Mouse (Mus musculus): ENCODE results near the gene Tsga10. TPM values are rescaled to one million over a fixed set of nuclear protein-coding genes. Genes with fewer than 3 reads are reported as not detected.

Tsga10 gene
- polyA plus RNA-seq, 1 experiment = 0.10 TPM

DNA sequence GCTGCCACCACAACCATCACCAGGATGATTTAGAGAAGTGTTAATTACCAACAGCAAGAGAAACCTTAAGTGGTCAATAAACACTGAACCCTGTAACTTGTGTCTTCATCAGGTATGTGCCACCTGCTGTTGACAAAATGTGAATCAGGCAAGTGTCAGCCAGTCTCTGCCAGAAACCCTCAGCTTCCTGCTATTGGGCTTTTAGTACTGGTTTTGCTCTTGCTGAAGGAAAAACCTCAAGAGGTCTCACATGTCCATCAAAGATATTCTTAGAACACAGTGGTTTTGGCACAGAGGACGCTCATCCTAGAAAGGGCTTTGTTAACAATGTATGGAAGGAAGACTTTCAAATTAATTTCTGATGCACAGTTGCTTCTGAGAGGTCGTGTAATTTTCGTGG lies 66.7 kb downstream of the Tsga10 start:
- Histone ChIP-seq H3K27ac (ENCODE audit: insufficient read depth, low read depth, low read length) (no peak overlapping the region), H3K4me1 (ENCODE audit: control insufficient read depth, insufficient read depth, insufficient read length, low read length) (no peaks in the 10 kb centered on the region), H3K36me3 (ENCODE audit: control insufficient read depth, insufficient read depth, low read length) (no peaks in the 10 kb centered on the region), H3K27me3 (ENCODE audit: control insufficient read depth, insufficient read depth, low read length) (no peaks in the 10 kb centered on the region), H3K4me3 (ENCODE audit: low read depth, low read length) (no peak overlapping the region)
- no peak for TF ChIP-seq POLR2A (IDR thresholded peaks at IDR 0.05; ENCODE audit: low read depth, low read length)
- no peak for TF ChIP-seq CTCF (IDR thresholded peaks at IDR 0.05; ENCODE audit: extremely low read depth, insufficient read length, insufficient replicate concordance, low read depth, low read length)
- WGBS = 59% methylated on average over 3 of the region's 3 CpGs

DNA sequence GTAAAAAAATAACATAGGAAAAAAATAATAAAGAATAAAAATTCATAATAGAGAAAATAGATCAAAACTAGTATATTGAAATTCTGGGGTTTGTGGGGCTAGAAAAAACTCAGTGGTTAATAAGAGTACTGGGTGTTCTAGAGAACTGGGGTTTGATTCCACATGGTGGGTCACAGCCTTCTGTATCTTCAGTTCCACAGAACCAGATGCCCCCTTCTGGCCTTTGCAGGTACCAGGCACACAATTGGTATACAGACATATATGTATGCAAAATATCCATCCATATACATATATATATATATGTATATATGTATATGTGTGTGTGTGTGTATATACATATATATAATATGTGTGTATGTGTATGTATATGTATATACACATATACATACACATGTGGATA lies 106.8 kb downstream of the Tsga10 start:
- Histone ChIP-seq H3K4me1 (ENCODE audit: control insufficient read depth, insufficient read depth, insufficient read length, low read length) (no peaks in the 10 kb centered on the region), H3K4me3 (ENCODE audit: low read depth, low read length) (no peak overlapping the region), H3K27me3 (ENCODE audit: control insufficient read depth, insufficient read depth, low read length) (no peaks in the 10 kb centered on the region), H3K27ac (ENCODE audit: insufficient read depth, low read depth, low read length) (no peak overlapping the region), H3K36me3 (ENCODE audit: control insufficient read depth, insufficient read depth, low read length) (no peaks in the 10 kb centered on the region)
- TF ChIP-seq POLR2A (IDR thresholded peaks at IDR 0.05; ENCODE audit: low read depth, low read length) (no peak), CTCF (IDR thresholded peaks at IDR 0.05; ENCODE audit: extremely low read depth, insufficient read length, insufficient replicate concordance, low read depth, low read length) (no peak)

DNA sequence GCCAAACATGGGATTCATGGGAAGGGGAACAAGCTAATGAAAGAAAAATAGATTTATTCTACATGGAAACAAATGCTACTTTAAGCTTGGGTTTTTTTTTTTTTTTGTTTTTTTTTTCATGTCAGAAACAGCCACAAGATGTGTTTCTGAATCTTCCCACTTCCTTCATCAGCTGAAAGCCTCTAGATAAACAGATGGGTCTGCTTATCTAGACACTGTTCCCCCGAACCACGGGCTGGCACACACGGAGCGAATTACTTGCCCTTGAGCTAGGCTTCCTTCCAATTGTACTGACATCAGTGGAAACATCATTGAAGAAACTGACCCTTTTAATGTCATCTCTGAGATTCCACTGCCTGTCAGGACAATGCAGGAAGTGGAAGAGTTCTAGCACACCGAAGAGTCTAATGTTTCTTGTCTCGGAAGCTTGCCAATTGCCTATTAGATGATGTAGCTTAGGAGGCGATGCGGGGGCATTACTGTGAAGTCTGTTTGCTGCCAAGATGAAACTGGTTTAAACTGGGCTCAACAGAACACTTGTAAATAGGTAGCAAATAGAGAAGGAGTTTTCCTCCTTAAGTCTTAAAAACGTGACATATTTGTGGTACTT lies 121.5 kb downstream of the Tsga10 start:
- H3K4me3 ChIP-seq (ENCODE audit: low read depth, low read length) = no peak overlapping the region
- H3K36me3 ChIP-seq (ENCODE audit: control insufficient read depth, insufficient read depth, low read length) = no peaks in the 10 kb centered on the region
- H3K27ac ChIP-seq (ENCODE audit: insufficient read depth, low read depth, low read length) = no peak overlapping the region
- no peaks in the 10 kb centered on the region; the same call in 1 of the 2 replicates for H3K27me3 ChIP-seq (ENCODE audit: control insufficient read depth, insufficient read depth, low read length)
- no peaks in the 10 kb centered on the region for H3K4me1 ChIP-seq (ENCODE audit: control insufficient read depth, insufficient read depth, insufficient read length, low read length)
- no peak for TF ChIP-seq CTCF (IDR thresholded peaks at IDR 0.05; ENCODE audit: extremely low read depth, insufficient read length, insufficient replicate concordance, low read depth, low read length)
- no peak for TF ChIP-seq POLR2A (IDR thresholded peaks at IDR 0.05; ENCODE audit: low read depth, low read length)
- WGBS = 74% methylated on average over 9 of the region's 9 CpGs

GRCm38 (mm10) chr1:37742602-37743270 lies 123.5 kb downstream of the Tsga10 start:
- WGBS = 54% methylated on average over 14 of the region's 14 CpGs

DNA sequence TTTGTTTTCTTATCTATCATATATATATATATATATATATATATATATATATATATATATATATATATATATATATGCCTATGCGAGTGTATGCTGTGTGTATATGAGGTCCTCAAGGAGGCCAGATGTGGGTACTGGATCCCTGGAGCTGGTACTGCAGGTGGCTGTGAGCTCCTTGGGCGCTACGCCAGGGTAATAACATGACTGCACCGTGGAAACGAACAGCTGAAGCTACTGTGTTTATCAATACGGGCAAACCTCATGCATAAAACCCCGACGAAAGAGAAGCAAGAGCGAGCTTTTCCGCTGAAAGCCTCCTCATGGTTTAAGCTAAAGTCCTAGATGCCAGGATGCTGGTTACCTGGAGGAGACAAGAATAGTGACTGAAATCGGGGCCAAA lies 124.1 kb downstream of the Tsga10 start:
- Histone ChIP-seq H3K27ac (ENCODE audit: insufficient read depth, low read depth, low read length) (no peak overlapping the region), H3K4me3 (ENCODE audit: low read depth, low read length) (no peak overlapping the region), H3K4me1 (ENCODE audit: control insufficient read depth, insufficient read depth, insufficient read length, low read length) (no peaks in the 10 kb centered on the region), H3K36me3 (ENCODE audit: control insufficient read depth, insufficient read depth, low read length) (no peaks in the 10 kb centered on the region), H3K27me3 (ENCODE audit: control insufficient read depth, insufficient read depth, low read length) (no peaks in the 10 kb centered on the region)
- TF ChIP-seq POLR2A (IDR thresholded peaks at IDR 0.05; ENCODE audit: low read depth, low read length) (no peak), CTCF (IDR thresholded peaks at IDR 0.05; ENCODE audit: extremely low read depth, insufficient read length, insufficient replicate concordance, low read depth, low read length) (no peak)
- 26% methylated on average over 11 of the region's 11 CpGs for WGBS

More at GRCm38 (mm10) chr1:37742602-37743270, 123.5 kb downstream of the Tsga10 start:
- no peak overlapping the region for H3K4me3 ChIP-seq (ENCODE audit: low read depth, low read length)
- H3K27me3 ChIP-seq (ENCODE audit: control insufficient read depth, insufficient read depth, low read length) = no peaks in the 10 kb centered on the region
- no peak overlapping the region for H3K27ac ChIP-seq (ENCODE audit: insufficient read depth, low read depth, low read length)
- H3K4me1 ChIP-seq (ENCODE audit: control insufficient read depth, insufficient read depth, insufficient read length, low read length) = no peaks in the 10 kb centered on the region
- H3K36me3 ChIP-seq (ENCODE audit: control insufficient read depth, insufficient read depth, low read length) = no peaks in the 10 kb centered on the region
- TF ChIP-seq CTCF (IDR thresholded peaks at IDR 0.05; ENCODE audit: extremely low read depth, insufficient read length, insufficient replicate concordance, low read depth, low read length) (no peak), POLR2A (IDR thresholded peaks at IDR 0.05; ENCODE audit: low read depth, low read length) (no peak)

GRCm38 (mm10) chr1:37740161-37740802 lies 125.9 kb downstream of the Tsga10 start:
- no peak for TF ChIP-seq CTCF (IDR thresholded peaks at IDR 0.05; ENCODE audit: extremely low read depth, insufficient read length, insufficient replicate concordance, low read depth, low read length)
- no peak for TF ChIP-seq POLR2A (IDR thresholded peaks at IDR 0.05; ENCODE audit: low read depth, low read length)
- no peak overlapping the region for H3K4me3 ChIP-seq (ENCODE audit: low read depth, low read length)
- no peaks in the 10 kb centered on the region for H3K27me3 ChIP-seq (ENCODE audit: control insufficient read depth, insufficient read depth, low read length)
- H3K4me1 ChIP-seq (ENCODE audit: control insufficient read depth, insufficient read depth, insufficient read length, low read length) = no peaks in the 10 kb centered on the region
- WGBS = 41% methylated on average over 8 of the region's 8 CpGs
- H3K36me3 ChIP-seq (ENCODE audit: control insufficient read depth, insufficient read depth, low read length) = no peaks in the 10 kb centered on the region
- no peak overlapping the region for H3K27ac ChIP-seq (ENCODE audit: insufficient read depth, low read depth, low read length)

- Histone ChIP-seq H3K4me3 (ENCODE audit: low read depth, low read length) (no peak overlapping the region), H3K27ac (ENCODE audit: insufficient read depth, low read depth, low read length) (no peak overlapping the region), H3K4me1 (ENCODE audit: control insufficient read depth, insufficient read depth, insufficient read length, low read length) (no peaks in the 10 kb centered on the region), H3K36me3 (ENCODE audit: control insufficient read depth, insufficient read depth, low read length) (no peaks in the 10 kb centered on the region), H3K27me3 (ENCODE audit: control insufficient read depth, insufficient read depth, low read length) (no peaks in the 10 kb centered on the region)
- TF ChIP-seq POLR2A (IDR thresholded peaks at IDR 0.05; ENCODE audit: low read depth, low read length) (no peak), CTCF (IDR thresholded peaks at IDR 0.05; ENCODE audit: extremely low read depth, insufficient read length, insufficient replicate concordance, low read depth, low read length) (no peak)
- 65% methylated on average over 2 of the region's 2 CpGs for WGBS
Measured at GRCm38 (mm10) chr1:37738895-37739294, 127.3 kb downstream of the Tsga10 start.
